Mouse (Mus musculus): ENCODE measurements at regions not wholly inside any gene's neighbourhood (a gene's known extent, or its start where the extent isn't known, plus 50 kb on each side); places are given as distances from the start of the nearest gene placed in this dataset.

DNA sequence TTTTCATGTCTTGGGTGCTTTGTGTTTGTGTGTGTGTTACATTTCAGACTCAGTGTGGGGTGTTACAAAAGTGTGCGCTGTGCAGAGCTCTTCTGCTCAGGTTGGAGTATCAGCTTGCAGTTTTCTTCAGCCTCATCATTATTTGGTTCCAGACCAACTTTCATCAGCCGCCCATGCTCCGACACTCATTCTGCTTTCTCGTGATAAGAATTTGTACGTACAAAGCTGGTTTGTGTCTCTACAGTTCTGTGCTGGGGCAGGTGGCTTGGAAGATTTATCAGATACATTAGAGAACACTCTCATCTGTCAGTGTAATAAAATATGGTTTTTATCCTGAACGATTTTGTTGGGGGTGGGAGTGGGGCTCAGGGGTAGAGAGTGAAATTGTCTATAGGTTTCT, 332.8 kb upstream of the Tnp1 start:
- DNase-seq (ENCODE audit: low read depth, low spot score): no peak

DNA sequence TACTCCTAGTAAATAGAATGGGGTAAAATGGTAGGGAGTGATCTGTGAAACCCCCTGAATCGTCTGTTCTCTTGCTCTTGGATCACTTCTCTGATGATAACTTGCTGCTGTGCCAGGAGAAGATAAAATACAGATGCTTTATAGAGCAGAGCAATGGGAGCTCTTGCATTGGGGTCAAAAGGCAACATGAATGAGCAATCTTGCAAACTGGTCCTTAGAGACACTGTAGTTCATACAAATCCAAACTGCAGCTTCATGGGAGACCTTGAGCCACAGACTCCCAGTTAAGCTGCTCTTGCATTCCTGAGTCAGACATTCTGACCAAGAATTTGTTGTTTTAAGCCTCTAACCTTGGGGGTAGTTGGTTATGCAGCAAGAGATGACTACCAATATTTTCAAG, 328.9 kb upstream of the Tnp1 start:
- DNase-seq (ENCODE audit: low read depth, low spot score): no peak

DNA sequence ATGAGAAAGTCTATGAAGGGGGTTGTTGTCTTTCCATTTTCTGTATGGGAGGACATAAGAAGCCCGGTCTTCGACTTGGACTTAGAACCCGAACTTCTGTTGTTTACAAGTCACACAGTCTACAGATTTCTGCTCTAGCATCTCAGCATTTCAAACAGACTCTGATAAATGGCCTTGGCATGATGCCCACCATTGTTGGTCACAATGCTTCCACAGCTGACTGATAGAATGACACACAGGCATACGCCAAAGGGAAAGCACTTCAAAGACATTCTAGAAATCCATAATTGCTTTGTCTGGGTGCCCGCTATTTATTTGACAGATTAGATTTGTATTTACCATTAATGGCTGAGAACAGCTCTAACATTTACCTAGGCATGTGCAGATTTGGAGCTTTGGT, 326.2 kb upstream of the Tnp1 start:
- no peak for DNase-seq (ENCODE audit: low read depth, low spot score)

DNA sequence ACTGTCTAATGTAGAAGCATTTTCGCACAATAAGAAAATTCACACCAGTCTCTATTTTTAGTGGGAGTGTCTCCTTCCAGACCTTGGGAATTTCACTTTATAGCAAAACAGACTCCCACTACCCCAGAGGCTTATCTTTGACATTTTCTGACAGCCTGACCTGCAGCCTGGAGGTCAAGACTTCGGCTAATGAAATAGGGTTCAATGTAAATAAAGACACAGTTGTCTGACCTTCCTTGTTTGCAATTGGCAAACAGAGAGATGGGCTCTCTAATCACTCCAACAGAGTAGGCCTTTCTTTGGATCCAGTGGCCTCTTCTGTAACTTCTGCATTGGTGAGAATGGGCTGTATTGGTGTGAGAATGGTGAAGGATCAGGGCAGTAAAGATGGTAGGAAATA, 321.7 kb upstream of the Tnp1 start:
- no peak for DNase-seq (ENCODE audit: low read depth, low spot score)

DNA sequence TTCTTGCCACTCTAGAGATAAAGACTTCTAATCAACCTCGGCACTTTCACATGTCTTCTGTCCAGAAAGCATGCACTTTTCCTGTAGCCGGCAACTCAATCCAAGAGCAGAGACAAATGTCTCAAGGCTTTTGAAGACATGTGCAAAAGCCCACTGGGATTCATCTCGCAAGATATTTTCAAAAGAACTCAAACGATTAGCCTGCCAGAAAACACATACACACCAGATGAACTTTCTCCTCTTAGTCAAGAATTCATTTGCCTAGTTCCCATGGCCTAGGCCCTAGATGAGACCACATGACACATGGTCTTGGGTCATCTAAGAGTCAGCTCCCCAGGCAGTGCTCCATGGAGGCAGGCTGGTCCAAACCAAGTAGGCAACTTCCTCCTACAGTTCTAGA, 293.8 kb upstream of the Tnp1 start:
- DNase-seq (ENCODE audit: low read depth, low spot score): no peak

DNA sequence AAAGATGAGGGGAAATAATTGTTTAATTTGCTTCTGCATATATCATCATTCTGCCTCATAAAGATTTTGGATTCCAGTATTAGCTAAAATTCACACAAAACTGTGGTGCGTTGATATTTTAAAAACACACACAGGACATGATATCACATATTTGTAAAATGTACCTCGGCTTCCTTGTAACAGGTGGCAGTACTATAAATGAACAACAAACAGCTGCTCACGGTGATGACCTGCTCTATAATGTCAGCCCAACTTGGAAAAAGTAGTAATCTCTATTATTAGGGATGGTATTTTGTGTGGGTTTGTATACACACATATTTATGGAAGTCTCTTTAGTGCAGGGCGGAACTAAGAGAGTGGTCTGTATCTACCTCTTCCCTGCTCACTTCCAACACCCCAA, 292.7 kb upstream of the Tnp1 start:
- no peak for DNase-seq (ENCODE audit: low read depth, low spot score)

DNA sequence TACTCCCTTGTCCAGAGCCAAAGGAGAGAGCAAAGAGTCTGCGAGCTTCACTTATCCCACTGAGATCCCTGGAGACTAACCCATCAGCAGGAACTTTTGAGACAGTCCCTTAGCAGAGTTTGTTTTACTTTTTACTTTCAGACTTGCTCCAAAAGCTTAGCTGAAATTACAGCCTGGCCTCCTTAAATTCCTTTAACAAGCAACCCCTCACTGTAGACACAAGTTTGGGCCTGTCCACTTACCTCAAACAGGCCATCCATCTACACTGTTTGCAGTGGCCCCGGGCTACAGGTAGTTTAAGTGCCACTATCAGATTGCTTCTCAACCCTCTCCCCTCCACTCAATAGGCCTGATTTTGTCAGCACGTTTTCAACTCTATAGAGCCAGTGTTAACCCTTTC, 291.5 kb upstream of the Tnp1 start:
- DNase-seq (ENCODE audit: low read depth, low spot score): no peak

DNA sequence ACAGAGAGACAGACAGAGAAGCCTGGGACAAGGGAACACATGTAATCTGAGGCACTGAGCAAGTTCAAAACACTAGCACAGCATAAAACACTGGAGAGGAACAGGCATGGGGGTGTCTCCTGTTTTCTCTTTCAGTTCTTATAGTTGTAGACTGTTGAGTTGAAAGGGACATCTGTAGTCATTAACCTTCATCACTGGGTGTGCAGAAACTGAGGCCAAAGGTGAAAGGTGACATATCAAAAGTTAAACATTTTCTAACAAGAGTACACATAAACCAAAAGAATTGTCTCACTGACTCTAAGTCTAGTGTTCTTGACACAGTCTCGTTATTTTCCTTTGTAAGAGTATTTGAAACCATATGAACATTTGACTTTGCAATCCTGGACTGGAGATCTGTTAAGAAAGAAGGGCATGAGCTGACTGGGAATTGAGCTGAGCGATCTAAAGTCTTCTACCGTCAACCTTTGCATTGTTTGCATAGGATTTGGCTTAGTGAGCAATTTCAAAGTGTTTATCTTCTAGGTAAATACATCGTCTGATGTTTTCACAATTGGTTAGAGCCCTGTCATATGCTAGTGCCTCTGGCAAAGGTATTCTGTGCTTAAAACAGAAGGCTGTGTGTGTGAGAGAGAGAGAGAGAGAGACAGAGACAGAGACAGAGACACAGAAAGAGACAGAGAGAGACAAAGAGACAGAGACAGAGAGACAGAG, 284.4 kb upstream of the Tnp1 start:
- no peak for DNase-seq (ENCODE audit: low read depth, low spot score)

DNA sequence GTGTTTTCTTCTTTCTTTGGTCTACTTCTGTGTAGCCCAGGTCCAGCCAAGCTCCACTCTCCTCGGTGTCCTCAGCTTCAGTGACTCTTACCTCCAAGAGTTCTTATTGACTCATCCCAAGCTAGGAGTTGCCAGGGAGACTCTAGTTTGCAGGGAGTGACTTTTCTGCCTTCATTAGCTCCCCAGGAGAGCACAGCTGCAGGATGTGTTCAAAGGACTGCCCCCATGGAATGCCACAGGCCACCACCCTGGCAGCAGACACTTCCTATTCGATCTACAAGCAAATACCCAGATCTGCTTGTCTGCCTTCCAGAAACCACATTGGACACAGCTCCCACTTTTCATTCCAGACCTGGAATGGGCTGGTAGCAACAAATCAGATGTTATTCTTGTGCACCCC, 269.6 kb upstream of the Tnp1 start:
- no peak for DNase-seq (ENCODE audit: low read depth, low spot score)

DNA sequence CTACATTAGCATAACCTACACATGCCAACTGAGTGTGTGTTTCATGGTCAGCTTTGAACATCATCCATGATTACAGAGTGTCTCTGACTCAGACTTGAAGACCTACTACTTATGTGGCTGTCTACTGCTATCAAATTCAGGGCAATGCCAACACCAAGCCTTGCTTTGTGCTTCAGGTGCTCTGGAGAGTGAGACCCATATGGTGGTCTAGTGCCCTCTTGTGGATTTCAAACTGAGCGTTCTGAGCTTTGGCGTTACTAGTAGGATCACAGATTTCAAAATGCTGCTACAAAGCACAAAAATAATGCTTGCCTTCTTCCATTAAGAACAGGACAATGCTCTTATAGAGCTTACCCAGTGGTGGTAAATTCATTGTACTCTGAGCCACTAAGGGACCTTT, 258.8 kb upstream of the Tnp1 start:
- no peak for DNase-seq (ENCODE audit: low read depth, low spot score)

DNA sequence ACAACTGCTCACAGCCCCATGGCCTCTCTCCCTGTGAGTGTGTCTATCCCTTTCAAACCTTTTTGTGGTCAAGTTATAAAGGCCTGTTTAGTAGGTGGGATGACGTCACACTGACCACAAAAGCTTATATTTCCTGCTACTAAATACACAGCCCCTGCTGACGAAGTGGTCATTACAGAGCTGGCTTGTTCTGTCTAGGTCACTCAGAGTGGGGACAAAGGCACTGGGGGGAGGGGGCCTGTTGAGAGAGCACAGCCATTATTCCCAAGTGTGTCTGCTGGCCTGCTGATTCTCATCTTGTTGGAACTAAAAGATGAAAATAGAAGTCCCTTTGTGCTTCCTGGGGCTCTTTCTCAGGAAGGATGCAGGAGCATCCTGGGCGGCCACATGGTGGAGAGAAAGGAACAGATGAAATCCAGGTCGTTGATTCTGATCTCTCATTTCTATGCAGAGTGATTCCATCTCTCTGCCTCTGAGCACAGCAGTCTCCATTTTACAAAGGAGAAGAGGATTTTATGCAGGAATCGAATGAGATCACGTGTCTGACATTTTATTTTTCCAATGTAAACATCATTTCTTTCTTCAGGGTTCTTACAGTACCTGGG, 255.2 kb upstream of the Tnp1 start:
- no peak for DNase-seq (ENCODE audit: low read depth, low spot score)

DNA sequence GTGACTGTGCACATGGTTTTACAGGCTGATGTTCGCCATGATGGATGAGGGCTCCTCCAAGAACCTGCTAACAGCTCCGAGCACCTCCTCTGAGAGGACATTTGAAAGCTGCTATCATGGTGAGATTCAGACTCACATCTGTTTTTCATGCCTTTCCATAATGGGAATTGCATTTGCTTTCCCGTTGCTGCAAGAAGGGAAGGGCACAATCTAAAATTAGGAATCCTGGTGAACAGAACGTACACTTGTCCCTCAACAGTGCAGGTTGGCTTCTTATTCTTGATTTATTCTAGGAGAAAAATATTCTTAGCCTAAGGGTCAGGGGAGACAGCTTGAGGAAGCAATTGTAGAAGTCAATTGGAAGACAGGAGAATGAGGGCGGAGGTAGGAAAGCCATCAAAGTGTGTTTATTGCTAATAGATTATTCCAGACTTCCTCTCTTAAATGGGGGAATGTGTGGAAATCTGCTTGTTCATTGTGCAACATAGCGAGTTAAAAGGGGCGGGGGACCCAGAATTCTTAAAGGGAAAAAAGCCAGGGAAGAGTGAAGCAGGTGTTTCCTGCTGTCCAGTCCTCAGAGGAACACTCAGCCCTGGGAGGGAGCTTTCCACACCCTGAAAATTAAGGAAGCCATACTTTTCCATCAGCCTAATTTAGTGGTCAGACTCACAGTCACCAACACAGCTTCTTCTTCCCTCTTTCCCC, 253.5 kb upstream of the Tnp1 start:
- no peak for DNase-seq (ENCODE audit: low read depth, low spot score)

DNA sequence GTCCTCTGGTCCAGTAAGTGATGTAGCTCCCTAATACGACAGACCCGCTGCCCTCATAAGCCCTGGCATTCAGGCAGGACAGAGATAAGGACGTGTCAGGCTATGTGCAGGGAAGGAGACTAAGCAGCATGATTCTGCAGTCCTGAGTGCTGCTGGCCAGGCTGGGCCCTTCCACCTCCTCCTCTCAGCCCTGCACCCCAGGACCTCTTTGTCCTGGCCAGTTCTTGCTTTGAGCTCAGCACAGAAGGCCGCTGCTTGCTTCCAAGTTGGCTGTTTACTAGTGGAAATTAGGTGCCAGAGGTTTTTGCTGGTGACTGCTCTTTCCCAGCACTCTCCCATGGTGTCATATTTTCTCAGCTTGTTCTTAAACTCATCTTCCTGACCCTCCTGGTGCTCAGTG, 249.3 kb upstream of the Tnp1 start:
- DNase-seq (ENCODE audit: low read depth, low spot score): no peak

DNA sequence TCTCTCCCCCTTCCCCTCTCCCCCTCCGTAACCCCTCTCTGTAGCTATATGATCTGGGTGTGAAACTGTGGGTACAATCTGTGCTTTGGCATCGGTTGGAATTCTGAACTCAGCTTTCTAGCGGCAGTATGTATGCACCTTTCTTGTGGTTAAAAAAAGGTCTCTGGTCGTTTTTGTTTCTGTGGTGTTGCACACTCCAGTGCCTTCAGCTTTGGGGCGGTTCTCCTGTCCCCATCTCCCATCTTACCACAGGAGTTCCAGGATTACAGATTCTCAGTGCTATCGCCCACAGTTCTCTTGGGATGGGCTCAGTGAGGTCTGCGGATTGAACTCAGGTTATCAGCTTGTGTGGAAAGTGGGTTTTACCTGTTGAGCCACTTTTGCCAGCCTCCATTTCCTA, 248.5 kb upstream of the Tnp1 start:
- DNase-seq (ENCODE audit: low read depth, low spot score): no peak

DNA sequence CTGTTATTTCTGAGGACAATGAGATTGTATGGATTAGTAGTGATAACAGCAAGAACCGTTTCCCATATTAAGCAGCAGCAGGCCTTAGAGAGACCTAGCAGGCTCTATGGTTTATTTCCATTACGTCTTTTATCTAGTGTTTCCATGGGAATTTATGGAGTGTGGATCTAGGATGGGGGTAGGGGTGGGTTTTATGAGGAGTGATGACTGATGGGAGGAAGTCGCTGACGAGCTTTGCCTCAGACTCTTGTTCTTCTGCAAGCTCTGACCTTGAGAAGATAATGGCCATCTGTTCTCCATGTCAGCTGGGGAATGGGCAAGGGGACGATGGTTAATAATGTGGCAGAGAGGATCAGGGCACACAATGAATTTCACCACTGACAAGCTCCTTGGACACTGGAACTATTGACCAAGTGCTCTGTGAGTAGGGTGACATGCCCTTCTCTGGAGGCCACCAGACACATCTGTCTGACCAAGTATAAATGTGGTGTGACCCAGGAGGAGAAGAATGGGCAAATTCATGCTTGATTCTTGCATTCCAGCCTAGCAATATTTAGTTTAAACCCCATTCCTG, 243.9 kb upstream of the Tnp1 start:
- no peak for DNase-seq (ENCODE audit: low read depth, low spot score)

DNA sequence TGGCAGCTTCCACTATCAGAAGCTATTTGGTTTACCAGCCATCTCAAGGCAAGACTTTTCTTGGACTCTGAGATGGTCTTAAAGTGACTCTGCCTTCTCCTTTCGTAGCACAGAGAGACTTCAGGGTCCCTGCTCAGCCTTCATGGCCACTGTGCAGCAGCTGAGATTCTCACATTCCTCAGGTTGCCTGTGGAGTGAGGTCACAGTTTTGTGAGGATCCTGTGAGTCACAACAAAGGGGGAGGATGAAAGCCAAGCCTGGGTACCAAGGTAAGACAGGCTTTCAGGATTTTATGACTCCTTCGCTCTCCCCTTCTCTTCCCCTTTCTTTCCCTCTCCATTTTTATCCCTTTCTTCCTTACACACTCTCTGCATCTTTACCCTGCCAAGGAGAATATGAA, 241.6 kb upstream of the Tnp1 start:
- no peak for DNase-seq (ENCODE audit: low read depth, low spot score)

DNA sequence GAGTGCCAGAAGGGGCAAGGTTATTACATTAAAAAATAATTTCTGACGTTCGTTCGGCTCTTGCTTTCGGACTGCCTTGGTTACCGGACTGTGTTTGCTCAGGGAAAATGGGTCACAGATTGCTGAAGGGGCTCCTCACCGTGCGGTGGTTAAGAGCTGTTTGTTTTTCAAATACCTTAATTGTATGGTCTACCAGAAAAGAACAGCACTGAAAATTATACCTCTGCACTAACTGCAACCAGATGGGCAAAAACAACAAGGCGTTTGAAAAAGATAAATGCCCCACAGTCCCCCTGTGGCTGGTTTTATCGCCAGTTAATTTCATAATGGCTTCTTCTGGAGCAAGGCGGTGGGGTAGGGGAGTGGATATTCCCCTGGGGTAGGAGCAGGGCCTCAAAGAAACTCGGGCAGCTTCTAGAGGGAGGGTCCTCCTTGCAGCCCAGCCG, 236.2 kb upstream of the Tnp1 start:
- no peak for DNase-seq (ENCODE audit: low read depth, low spot score)

DNA sequence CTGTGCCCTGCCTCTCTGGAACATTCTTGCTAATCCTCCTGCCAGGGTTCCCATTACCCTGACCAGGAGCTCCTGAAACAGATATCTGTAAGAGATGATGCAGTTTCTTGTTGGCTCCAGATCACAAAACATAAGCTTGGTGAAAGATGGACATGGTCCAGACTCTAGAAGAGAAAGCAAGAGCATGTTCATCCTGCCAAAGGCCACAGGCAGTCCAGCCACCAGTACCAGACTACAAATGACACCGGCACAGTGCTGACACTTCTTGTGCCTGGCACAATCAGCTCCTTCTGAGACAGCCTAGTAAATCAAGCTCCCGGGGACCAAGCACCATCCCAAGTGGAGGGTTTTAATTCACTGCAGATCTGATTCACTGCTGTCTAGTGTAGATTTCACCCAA, 228.3 kb upstream of the Tnp1 start:
- no peak for DNase-seq (ENCODE audit: low read depth, low spot score)

DNA sequence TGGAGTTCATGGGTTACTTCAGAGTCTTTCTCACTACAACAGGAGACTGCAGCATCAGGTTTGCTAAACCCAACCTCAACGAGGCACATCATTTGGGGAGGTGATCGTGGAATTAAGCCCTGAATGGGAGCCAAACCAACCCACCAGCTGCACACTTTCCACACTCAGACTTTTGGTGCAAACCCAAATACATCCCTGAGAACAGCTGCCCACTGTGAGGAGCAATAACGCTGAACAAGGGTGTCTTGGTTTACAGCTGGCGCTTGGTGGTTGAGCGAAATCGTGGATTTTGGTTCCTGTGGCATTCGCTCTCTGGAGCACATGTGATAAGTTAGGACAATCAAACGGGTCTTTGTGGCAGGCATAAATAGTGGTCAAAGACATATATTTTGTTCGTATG, 226.6 kb upstream of the Tnp1 start:
- DNase-seq (ENCODE audit: low read depth, low spot score): no peak

DNA sequence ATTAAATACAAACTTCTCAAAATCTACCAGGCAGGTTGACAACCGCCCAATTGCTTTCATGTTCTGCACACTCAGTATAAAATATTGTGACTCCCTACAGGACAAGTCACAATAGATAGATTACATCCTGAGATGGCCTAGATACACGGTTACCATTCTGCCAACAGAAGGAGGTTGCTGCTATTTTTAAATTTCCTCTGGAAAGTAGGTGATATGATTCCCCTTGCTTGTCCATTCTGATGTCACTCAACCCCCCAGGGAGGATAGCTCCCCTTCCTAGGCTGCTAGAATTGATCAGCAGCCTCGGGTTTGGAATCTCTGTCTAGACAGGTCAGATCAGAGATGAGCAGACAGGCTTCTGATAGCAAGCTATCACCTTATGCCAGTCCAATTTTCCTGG, 221.2 kb upstream of the Tnp1 start:
- no peak for DNase-seq (ENCODE audit: low read depth, low spot score)

DNA sequence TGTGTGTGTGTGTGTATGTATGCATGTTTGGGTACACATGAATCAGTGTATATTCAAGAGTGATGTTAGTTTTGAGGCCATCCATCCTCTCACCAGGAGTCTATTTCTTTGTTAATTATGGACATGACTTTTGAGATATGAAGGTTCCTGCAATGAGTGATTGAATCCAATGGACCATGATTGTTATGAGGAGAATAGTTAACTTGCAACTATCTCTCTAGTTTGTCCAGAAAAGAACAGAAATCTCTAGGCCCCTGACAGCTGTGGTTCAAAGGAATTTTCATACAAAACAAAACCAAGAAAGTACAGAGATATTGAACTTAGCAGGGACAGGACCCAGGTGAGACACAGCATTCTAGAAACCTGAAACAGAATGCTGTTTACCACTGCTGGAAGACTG, 217.9 kb upstream of the Tnp1 start:
- no peak for DNase-seq (ENCODE audit: low read depth, low spot score)

DNA sequence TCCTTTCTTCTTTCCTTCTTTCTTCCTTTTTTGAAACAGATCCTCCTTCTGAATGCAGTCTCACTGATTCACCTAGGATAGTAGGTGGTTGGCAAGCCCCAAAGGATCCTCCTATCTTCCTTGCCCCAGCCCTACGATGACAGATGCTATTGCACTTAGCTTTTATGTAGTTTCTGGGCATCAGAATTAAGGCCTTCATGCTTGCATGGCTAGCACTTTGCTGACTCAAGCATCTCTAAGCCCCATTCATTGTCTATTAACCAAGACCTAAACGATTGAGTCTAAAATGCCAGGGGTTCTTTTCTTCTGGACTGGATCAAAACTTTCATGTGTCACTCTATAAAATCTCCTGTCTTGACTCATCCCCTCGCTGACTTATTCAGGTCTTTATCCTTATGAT, 217.3 kb upstream of the Tnp1 start:
- DNase-seq (ENCODE audit: low read depth, low spot score): no peak

DNA sequence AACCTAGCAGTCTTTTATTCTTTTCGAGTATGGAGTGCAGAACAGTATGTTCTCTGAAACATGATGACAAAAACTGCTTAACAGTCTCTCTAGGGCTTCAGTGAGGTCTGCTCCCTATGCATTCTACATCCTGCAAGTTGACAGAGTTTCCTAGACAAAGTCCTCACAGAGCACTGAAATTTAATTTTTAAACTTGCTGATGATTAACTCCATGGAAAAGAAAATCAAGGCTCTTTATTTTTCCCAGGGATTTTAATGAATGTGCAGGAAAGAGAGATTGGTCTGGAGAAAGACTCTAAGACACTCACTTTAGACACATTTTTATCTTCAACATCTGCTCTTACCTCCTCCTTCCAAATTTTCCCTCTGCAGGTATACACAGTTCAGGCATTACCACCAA, 214.9 kb upstream of the Tnp1 start:
- DNase-seq (ENCODE audit: low read depth, low spot score): no peak

Measured in A20 (cell line).